Mouse (Mus musculus): ENCODE measurements around the gene Rasgrp3.

Rasgrp3 gene

DNA sequence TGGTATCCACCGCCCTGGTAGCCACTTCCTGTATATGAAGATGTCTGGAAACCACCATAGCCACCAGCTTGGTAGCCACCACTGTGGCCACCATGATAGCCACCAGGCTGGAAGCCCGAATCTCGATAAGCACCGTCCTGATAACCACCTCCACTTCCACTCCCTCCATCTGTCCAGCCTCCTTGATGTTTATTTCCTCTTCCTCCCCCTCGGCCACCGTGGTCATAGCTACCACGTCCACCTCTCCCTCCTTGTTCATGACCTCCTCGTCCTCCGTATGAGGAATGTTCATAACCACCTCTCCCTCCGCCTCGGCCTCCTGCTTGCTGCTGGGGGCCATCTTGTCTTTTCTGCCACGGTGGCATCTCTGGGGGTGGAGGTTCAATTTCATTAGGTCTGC lies 102.7 kb downstream of the Rasgrp3 start:
- no peak for DNase-seq (ENCODE audit: low read depth, low spot score)

DNA sequence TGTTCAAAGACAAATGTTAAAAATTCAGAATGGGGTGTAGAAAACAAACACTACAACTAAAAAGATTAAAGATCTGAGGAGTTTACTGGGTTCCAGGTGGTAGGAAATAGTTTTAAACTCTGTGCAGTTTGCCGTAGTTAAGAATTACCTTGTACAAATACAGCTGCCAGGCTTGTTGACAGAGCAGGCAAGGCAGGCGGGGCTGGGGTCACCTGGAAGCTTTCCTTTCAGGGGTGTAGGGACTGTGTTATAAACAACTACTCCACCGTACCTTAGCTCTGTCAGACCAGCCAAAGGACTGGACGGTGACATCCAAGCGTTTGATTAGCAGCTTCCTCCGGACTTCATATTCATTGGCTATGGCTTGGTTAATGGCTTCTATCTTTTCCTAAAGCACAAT lies 103.4 kb downstream of the Rasgrp3 start:
- no peak for DNase-seq (ENCODE audit: low read depth, low spot score)

- DNase-seq (ENCODE audit: low read depth, low spot score): no peak
Measured at GRCm38 (mm10) chr17:75539841-75540240, 104.1 kb downstream of the Rasgrp3 start.

DNA sequence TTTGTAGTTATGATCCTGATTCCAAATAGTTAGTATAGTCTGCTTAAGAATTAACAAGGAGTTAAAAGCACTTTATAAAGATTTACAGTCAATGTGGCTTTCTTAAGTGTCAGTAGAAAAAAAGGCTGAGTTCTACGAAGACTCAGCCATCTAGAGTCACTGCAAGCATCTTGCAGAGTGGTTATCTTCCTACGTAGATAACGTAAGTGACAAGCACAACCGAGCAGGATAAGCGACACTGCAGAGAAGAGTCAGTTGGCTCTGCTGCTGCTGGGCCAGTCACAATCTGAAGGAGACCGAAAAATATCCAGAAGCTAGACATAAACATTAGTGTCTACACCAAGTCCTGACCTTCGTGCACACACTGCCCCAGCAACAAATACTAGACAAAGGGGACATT lies 107.7 kb downstream of the Rasgrp3 start:
- DNase-seq (ENCODE audit: low read depth, low spot score): no peak

DNA sequence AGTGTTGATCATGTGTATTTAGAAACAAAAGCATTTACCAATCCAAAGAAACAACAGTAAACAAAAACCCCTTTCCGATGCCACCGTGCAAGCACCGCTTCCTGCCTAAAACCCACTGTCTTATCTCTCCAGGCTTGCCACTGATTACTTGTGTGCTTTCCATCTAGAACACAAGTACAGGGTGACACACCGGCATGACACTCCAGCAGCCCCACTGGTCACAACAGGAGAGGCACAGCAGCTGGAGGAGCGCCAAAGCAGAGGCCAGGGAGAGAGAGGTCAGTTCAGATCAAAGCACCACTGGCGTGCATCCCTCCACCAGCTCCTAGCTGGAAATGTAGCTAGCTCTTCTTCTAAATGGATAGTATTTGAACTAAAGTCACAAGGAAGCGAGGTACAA lies 108.6 kb downstream of the Rasgrp3 start:
- no peak for DNase-seq (ENCODE audit: low read depth, low spot score)

DNA sequence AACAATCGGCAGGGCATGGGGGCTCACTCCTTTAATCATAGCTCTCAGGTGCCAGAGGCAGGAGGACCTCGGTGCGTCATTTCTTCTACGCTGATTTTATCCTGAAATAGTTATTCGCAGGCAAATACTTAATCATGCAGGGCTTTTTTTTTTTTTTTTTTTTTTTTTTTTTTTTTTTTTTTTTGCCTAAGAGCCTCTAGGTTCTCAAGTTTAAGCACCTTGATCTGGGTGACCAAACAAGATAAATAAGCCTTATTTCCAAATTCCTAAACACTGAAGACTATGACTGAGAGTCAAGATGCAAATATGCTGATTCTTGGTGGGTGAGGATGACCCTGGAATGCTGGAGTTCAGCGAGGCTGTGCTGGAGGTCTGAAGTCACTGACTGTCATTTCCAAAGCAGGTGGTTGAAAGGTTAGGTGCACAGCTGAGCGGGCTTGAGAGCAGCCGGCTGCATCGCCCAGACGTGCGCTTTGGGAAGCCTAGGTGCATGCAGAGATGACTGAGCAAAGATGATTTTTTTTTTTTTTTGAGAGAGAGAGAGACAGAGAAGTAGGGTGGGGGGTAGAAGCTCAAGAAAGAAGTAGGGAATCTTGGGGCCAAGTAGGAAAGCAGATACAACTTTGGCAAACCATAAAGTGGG lies 115.2 kb downstream of the Rasgrp3 start:
- DNase-seq (ENCODE audit: low read depth, low spot score): peak; percentile 78

DNA sequence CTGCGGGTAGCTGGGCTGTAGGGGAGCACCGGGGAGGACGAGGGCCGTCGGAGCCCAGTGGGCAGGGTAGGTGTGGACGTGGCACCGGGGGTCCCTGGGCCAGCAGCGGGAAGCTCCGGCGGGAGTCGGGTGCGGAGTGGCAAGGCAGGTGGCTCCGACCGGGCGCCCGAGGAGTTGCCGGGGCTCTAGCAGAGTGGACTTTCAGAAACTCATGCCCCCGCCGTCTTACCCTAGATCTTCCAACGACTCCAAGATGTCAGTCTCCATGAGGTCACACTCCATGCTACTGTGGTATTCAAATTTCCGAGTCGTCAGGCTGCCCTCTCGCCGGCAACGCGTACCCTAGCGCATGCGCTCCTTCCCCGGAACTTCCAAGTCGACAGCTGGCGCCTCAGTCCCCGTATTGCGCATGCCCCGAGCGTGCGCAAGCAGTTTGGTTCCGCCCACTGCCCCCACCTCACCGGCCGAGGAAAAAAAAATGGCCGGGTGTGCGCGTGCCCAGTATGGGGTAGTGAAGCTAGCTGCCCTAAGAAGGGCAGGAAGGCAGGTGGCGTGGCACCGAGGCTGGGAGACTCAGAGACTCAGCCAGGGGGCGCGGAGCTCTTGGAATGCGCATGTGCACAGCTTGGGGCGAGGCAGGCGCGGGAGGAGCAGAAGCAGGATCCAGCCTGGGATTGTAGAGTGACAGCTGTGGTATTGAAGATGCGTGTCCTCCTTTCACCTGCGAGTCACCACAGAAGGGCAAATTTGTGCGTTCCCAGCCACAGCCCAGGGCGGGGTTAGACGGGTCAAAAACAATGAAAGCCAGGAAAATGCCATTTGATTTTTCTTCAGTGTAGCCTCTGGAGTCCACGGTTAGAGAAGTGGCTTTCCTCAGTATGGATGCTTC lies 116.1 kb downstream of the Rasgrp3 start, which contains the start of gene Fam98a:
Gene Fam98a, minus strand, starts transcription at position 435 of the 889 bp plus-strand sequence.
- DNase-seq (ENCODE audit: low read depth, low spot score): peak; percentile 100

- no peak for DNase-seq (ENCODE audit: low read depth, low spot score)
Measured at GRCm38 (mm10) chr17:75557031-75557430, 121.3 kb downstream of the Rasgrp3 start.

- DNase-seq (ENCODE audit: low read depth, low spot score): no peak
Measured at GRCm38 (mm10) chr17:75558041-75558440, 122.3 kb downstream of the Rasgrp3 start.

- DNase-seq (ENCODE audit: low read depth, low spot score): no peak
Measured at GRCm38 (mm10) chr17:75575608-75576007, 139.9 kb downstream of the Rasgrp3 start.
